Mouse (Mus musculus) adrenal gland, adult 2 months (tissue): Measurements from ENCODE around the gene Lingo3. TPM values are rescaled to one million over a fixed set of nuclear protein-coding genes. Genes with fewer than 3 reads are reported as not detected.

Experiments
- DNase-seq: peaks from one replicate; pipeline ENCODE4 v3.0.0; 2021
- microRNA-seq, 2 experiments: library from miRNA; unstranded; fragments of <30 nt; microRNA quantifications; one replicate each; pipeline ENCODE4 v1.2.0; 2021
- polyA plus RNA-seq: library from polyadenylated mRNA; depleted of rRNA; stranded (reverse); fragments of >200 nt; gene quantifications from 2 replicates; pipeline ENCODE4 v1.2.3, GENCODE M21; 2012; rRNA removed
- total RNA-seq, 2 experiments: library from RNA; stranded (reverse); gene quantifications; 2 replicates each; pipeline ENCODE4 v1.2.3; 2021

The Lingo3 gene
- total and polyA plus RNA-seq, 3 experiments: 8.5 to 16.7 (median 13.8) TPM

GRCm38 (mm10) chr10:80799070-80799566 lies 44.7 kb downstream of the Lingo3 start:
- no peak for DNase-seq

DNA sequence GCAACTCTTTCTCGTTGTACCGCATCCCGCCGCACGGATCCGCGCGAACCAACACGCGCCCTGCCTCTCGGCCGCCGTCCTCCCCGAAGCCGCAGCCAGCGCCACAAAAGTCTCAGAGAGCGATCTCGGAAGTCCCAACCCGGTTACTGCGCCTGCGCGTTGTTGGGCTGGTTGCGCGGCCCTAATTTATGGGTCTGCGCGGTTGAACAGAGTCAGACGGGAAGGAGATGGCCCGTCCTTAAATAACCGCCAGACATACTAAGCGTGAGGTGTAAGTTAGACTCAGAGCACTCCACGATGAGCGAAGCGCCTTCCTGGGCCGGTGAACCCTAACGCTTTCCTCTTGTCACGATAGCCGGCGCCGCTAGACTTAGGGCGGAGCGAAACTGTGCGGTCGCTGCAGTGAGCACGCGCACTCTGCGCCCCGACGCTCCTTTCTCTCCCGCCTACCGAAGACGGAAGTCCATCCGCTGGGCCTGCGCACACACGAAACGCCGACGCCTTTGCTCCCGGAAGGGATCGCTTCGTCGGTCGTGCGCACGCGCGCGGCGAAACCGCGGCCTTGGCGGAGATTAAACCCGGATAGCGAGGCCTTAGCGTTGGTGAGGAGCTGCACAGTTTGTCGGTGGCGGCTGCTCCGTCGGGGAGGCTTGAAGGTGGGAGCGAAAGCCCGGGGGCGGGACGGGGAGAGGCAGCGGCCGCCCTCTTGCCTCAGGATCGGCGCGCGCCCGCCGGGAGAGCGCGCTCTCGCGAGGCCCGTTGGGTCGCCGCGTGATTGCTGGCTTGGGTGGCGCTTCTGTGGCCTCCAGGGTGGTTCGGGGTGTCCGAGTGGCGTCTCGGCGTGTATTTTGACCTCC lies 45.5 kb downstream of the Lingo3 start, which contains the start of the genes Sf3a2 and Plekhj1:
TSS of gene Sf3a2 (plus strand) at position 49 of the 857 bp plus-strand sequence.
TSS of gene Plekhj1 (minus strand) at position 477 of the 857 bp plus-strand sequence.
- peak; percentile 96 for DNase-seq

DNA sequence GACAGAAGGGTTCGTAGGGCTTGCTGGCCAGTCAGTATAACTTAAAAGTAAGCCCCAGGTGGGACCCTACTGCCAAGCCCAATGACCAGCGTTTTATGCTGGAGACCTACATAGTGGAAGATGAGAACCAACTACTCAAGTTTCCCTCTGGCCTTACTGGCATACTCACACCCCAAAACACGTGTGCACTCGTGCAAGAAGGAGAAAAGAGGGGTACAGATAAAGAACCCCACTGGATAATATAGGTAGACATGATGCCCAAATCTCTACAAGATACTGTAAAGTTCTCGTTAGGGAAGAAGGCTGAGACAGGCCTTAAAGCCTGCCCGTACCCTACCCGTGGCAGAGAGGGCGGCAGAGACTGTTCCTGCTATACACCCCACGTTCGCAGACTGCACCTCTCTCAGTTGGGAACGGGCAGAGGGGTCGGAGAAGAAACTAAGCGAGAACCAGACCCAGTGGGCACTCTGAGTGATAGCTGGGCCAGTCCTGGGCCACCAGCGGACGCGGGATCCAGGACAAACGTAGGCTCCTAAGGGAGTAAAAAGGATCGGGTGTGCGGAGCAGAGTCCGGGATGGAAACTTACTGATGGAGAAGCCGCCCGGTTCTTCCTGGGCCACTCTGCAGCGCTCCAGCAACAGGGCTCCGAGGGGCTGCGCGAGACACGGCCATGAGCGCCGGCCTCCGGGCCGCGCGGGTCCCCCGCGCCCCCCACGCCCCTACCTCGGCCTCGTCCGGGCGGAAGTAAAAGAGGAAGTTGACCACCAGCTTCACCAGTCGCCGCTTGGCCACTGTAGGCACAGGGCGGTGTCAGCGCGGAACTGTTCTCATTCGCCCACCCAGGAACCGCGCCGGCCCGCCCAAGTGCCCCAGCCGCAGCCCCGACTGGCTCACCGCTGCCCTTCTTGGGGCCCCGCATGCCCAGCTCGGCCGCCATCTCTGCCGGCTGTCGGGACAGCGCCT lies 46.4 kb downstream of the Lingo3 start:
- DNase-seq: no peak

DNA sequence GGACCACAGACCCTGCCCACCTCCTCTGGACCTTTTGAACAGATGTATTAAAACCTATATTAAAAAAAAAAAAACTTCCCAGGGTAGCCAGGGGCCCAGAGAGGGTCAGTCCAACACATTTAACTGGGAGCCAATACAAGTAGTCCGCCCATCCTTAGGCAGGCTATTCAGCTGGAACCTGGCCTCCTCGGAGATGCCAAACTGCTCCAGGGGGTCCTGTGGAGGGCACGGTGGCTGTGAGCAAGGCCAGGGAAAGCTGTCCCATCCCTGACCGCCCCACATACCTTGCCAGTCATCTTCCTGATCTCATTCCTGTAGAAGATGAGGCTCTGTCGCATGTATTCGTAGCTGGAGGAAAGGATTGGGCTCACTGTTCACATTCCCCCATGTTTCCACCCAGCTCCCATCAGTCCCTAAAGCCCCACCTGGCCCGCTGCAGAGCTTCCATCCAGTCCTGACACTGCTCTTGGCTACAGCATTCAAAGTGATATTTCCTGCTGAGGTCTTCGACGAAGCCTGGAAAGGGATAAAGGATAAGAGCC lies 47.5 kb downstream of the Lingo3 start:
- no peak for DNase-seq

- no peak for DNase-seq
Measured at GRCm38 (mm10) chr10:80794750-80795149, 49.1 kb downstream of the Lingo3 start.

GRCm38 (mm10) chr10:80793803-80794202 lies 50.0 kb downstream of the Lingo3 start:
- no peak for DNase-seq

- peak; percentile 48 for DNase-seq
Measured at GRCm38 (mm10) chr10:80793033-80793784, 50.6 kb downstream of the Lingo3 start.

DNA sequence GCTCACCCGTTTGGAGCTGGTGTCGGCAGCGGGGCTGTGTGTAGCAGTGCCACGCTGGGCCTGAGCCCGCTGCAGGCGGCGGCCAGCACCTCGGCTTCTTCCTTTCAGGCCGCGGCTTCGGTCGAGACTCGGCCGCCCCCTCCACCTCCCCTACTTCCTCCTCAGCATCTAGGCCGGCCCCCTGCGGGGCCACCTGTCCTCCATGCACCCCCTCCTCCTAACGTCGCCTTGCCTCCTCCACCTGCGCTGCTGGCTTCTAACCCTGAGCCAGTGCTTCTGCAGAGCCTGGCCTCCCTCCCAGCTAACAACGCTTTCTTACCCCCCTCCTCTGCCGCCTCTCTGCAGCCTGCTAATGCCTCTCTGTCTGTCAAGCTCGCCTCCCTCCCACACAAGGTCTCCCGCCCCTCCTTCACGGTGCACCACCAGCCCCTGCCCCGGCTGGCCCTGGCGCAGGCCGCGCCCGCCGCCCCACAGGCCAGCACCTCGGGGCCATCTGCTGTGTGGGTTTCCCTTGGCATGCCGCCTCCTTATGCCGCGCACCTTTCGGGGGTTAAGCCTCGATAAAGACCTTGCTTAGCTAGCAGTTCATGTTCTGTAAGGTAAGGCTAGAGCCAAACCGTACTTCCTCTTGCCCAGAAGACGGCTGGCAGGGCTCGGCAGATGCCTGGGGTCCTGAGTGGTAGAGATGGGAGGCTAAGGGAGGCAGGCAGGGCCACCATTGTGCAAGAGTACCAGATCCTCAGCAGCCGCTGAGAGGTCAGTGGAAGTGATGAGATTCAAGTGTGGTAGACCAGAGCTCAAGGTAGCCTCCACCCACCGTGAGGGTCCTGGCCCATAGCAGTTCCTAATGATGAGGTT lies 51.4 kb downstream of the Lingo3 start:
- no peak for DNase-seq

DNA sequence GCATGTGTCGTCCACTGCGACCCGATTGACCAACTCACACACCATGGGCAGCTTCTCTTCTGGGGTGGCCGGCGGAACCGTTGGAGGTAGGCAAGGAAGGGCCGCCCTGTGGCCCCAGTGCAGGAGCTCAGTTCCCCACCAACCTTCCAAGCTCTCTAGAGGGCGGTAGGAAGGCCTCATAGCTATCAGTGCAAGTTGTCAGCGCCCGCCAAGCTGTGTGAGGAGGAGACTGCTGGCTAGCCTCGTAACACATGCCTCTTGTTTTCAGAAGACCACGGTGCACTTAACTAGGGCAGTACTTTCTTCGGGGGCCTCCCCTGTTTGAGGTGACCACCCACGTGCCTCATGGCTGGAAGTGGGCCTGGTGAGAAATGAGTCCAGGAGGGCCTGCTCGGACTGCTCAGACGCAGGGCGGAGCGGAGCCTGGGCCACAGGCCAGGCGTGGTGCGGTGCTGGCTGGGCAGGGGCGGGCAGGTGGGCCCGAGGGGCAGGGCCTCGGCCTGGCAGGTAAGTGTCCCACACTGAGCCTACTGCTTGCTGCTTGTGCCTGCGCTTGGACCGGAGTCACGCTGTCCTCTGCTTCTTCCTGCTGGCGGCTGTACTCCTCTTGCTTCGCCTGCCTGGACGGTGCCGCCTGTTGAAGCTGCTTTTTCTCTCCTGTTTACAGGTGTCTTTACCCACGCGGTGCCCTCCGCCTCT lies 52.2 kb downstream of the Lingo3 start:
- no peak for DNase-seq

DNA sequence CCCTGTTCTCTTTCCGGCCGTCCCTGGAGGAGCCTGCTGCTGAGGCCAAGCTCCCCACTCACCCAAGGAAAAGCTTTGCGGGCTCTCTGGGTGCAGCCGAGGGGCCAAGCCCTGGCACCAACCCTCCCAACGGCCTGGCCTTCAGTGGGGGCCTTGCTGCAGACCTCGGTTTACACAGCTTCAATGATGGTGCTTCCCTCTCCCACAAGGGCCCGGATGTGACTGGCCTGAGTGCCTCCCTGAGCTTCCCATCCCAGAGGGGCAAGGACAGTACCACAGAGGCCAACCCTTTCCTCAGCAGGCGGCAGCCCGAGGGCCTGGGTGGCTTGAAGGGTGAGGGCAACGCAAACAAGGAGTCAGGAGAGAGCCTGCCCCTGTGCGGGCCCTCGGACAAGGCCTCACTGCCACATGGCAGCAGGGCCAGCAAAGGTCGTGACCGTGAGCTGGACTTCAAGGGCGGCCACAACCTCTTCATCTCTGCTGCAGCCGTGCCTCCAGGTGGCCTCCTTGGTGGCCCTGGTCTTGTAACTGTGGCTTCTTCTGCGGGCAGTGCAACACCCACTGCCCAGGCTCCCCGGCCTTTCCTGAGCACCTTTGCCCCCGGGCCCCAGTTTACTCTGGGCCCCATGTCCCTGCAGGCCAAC lies 53.0 kb downstream of the Lingo3 start:
- DNase-seq: peak; percentile 73

DNA sequence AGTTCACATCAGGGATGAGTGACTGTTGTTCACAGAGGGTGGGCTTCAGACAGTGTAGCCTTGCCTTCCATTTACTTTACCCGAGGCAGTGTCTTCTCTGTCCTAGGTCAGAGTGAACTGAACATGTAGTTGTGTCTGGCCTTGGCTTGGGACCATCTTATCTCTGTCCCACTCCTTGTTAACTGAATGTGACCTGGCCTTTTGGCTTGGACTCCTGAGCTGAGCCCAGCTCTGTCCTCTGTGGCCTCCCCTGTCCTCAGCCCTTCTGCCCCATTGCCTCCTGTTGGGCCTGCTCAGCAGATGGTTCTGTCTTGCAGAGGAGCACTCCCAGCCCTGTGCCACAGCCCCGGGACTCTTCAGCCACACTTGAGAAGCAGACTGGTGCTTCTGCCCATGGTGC lies 56.3 kb downstream of the Lingo3 start:
- no peak for DNase-seq

DNA sequence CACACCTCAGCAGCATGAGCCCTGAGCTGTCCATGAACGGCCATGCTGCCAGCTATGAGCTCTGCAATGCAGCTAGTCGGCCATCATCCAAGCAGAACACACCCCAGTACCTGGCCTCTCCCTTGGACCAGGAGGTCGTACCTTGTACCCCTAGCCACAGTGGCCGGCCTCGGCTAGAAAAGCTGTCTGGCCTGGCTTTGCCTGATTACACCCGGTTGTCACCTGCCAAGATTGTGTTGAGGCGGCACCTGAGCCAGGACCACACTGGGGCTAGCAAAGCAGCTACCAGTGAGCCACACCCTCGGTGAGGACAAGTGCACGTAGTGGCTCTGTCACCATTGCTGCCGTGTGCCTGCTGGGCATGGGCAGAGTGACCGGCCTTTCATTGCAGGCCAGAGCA lies 57.9 kb downstream of the Lingo3 start:
- no peak for DNase-seq

GRCm38 (mm10) chr10:80784871-80785270 lies 59.0 kb downstream of the Lingo3 start:
- no peak for DNase-seq

DNA sequence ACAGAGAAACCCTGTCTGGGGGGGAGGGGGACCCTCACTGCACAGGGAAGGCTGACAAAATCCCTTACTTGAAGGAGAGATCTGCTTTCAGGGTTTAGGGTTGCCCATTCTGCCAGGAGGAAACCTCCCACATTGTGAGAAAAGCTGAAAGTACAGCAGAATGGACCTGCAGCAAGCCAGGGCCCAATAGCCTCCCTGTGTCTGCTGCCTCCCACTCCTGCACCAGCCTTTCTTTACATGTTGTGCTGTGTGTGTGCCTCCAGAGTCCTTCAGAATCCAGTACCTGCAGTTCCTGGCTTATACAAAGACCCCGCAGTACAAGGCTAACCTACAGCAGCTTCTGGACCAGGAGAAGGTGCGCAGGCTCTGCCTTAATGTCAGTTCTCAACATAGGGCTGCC lies 59.5 kb downstream of the Lingo3 start:
- no peak for DNase-seq

Small RNA genes within 50 kb of the gene (microRNA-seq; reads per million reads assigned to microRNA genes)
- 1.5 to 2.9 reads per million in 2 experiments for gene Mir1982

Other genes starting within 250 kb of the Lingo3 start
- gene Scamp4, start 241.2 kb downstream of the Lingo3 start, total RNA-seq: 10 to 100 TPM; 55.9 to 68.7 TPM
- 161 and 190 TPM in 2 replicates for gene Scamp4, start 241.2 kb downstream of the Lingo3 start, polyA plus RNA-seq
- 1 to 10 TPM; 2.0 to 4.0 TPM for gene Adat3, start 241.2 kb downstream of the Lingo3 start, total RNA-seq
- 31.5 and 33.0 TPM in 2 replicates for gene Adat3, start 241.2 kb downstream of the Lingo3 start, polyA plus RNA-seq
- 1 to 10 TPM; 1.3 to 1.4 TPM for gene Gm49322, start 238.0 kb downstream of the Lingo3 start, total RNA-seq
- gene Gm49322, start 238.0 kb downstream of the Lingo3 start, polyA plus RNA-seq: 2.2 and 2.3 TPM in 2 replicates
- gene Csnk1g2, start 221.2 kb downstream of the Lingo3 start, total RNA-seq: 100 to 1,000 TPM; 110 to 133 TPM
- 241 and 255 TPM in 2 replicates for gene Csnk1g2, start 221.2 kb downstream of the Lingo3 start, polyA plus RNA-seq
- gene Btbd2, start 187.0 kb downstream of the Lingo3 start, total RNA-seq: 10 to 100 TPM; 54.1 to 73.9 TPM
- 165 and 166 TPM in 2 replicates for gene Btbd2, start 187.0 kb downstream of the Lingo3 start, polyA plus RNA-seq
- gene Mknk2, start 165.9 kb downstream of the Lingo3 start, total RNA-seq: 100 to 1,000 TPM; 185 to 189 TPM
- 427 and 546 TPM in 2 replicates for gene Mknk2, start 165.9 kb downstream of the Lingo3 start, polyA plus RNA-seq
- gene Mob3a, start 142.1 kb downstream of the Lingo3 start, total RNA-seq: 10 to 100 TPM; 18.0 to 19.4 TPM
- gene Mob3a, start 142.1 kb downstream of the Lingo3 start, polyA plus RNA-seq: 22.5 and 27.1 TPM in 2 replicates
- 10 to 100 TPM; 13.2 to 21.2 TPM for gene Izumo4, start 141.9 kb downstream of the Lingo3 start, total RNA-seq
- gene Izumo4, start 141.9 kb downstream of the Lingo3 start, polyA plus RNA-seq: 73.3 and 74.3 TPM in 2 replicates
- gene Ap3d1, start 101.8 kb downstream of the Lingo3 start, total RNA-seq: 100 to 1,000 TPM in 1 of 2 experiments, 10 to 100 TPM in 1; 85.6 to 104 TPM
- gene Ap3d1, start 101.8 kb downstream of the Lingo3 start, polyA plus RNA-seq: 98.1 and 131 TPM in 2 replicates
- 10 to 100 TPM; 31.7 to 80.6 TPM for gene Dot1l, start 88.8 kb downstream of the Lingo3 start, total RNA-seq
- 109 and 170 TPM in 2 replicates for gene Dot1l, start 88.8 kb downstream of the Lingo3 start, polyA plus RNA-seq
- 10 to 100 TPM; 53.6 to 58.7 TPM for gene Sf3a2, start 45.8 kb downstream of the Lingo3 start, total RNA-seq
- gene Sf3a2, start 45.8 kb downstream of the Lingo3 start, polyA plus RNA-seq: 103 and 104 TPM in 2 replicates
- gene Plekhj1, start 45.4 kb downstream of the Lingo3 start, total RNA-seq: 10 to 100 TPM; 72.2 to 83.6 TPM
- gene Plekhj1, start 45.4 kb downstream of the Lingo3 start, polyA plus RNA-seq: 81.1 and 102 TPM in 2 replicates
- under 1 TPM; 0.73 to 0.95 TPM for gene Amh, start 38.8 kb downstream of the Lingo3 start, total RNA-seq
- gene Amh, start 38.8 kb downstream of the Lingo3 start, polyA plus RNA-seq: 1.7 and 2.1 TPM in 2 replicates
- gene Jsrp1, start 30.5 kb downstream of the Lingo3 start, total RNA-seq: 10 to 100 TPM in 1 of 2 experiments, 1 to 10 TPM in 1; 2.3 to 18.5 TPM
- gene Jsrp1, start 30.5 kb downstream of the Lingo3 start, polyA plus RNA-seq: 4.2 and 4.9 TPM in 2 replicates
- 100 to 1,000 TPM; 780 to 923 TPM for gene Oaz1, start 17.4 kb downstream of the Lingo3 start, total RNA-seq
- 1,168 and 1,414 TPM in 2 replicates for gene Oaz1, start 17.4 kb downstream of the Lingo3 start, polyA plus RNA-seq
- gene Lsm7, start 11.2 kb upstream of the Lingo3 start, total RNA-seq: 10 to 100 TPM; 22.3 to 36.2 TPM
- 91.9 and 107 TPM in 2 replicates for gene Lsm7, start 11.2 kb upstream of the Lingo3 start, polyA plus RNA-seq
- 10 to 100 TPM; 28.5 to 35.2 TPM for gene Sppl2b, start 11.2 kb upstream of the Lingo3 start, total RNA-seq
- gene Sppl2b, start 11.2 kb upstream of the Lingo3 start, polyA plus RNA-seq: 114 and 116 TPM in 2 replicates
- not detected for gene Tmprss9, start 27.8 kb upstream of the Lingo3 start, total RNA-seq
- 0.18 and 0.21 TPM in 2 replicates for gene Tmprss9, start 27.8 kb upstream of the Lingo3 start, polyA plus RNA-seq
- 100 to 1,000 TPM; 174 to 231 TPM for gene Timm13, start 56.9 kb upstream of the Lingo3 start, total RNA-seq
- gene Timm13, start 56.9 kb upstream of the Lingo3 start, polyA plus RNA-seq: 236 and 243 TPM in 2 replicates
- gene Lmnb2, start 74.2 kb upstream of the Lingo3 start, total RNA-seq: 10 to 100 TPM; 10.8 to 11.4 TPM
- 16.2 and 17.9 TPM in 2 replicates for gene Lmnb2, start 74.2 kb upstream of the Lingo3 start, polyA plus RNA-seq
- gene Gadd45b, start 86.0 kb upstream of the Lingo3 start, total RNA-seq: 10 to 100 TPM; 25.6 to 84.9 TPM
- 37.6 and 50.8 TPM in 2 replicates for gene Gadd45b, start 86.0 kb upstream of the Lingo3 start, polyA plus RNA-seq
- gene Gng7, start 170.9 kb upstream of the Lingo3 start, total RNA-seq: 1 to 10 TPM; 5.4 to 9.2 TPM
- gene Gng7, start 170.9 kb upstream of the Lingo3 start, polyA plus RNA-seq: 8.5 and 8.6 TPM in 2 replicates
- gene Diras1, start 181.6 kb upstream of the Lingo3 start, total RNA-seq: 1 to 10 TPM; 1.4 to 3.6 TPM
- 2.1 and 2.4 TPM in 2 replicates for gene Diras1, start 181.6 kb upstream of the Lingo3 start, polyA plus RNA-seq
- gene Slc39a3, start 193.4 kb upstream of the Lingo3 start, total RNA-seq: 10 to 100 TPM; 50.9 to 53.0 TPM
- 121 and 154 TPM in 2 replicates for gene Slc39a3, start 193.4 kb upstream of the Lingo3 start, polyA plus RNA-seq
- 100 to 1,000 TPM; 198 to 288 TPM for gene Sgta, start 216.1 kb upstream of the Lingo3 start, total RNA-seq
- 495 and 554 TPM in 2 replicates for gene Sgta, start 216.1 kb upstream of the Lingo3 start, polyA plus RNA-seq
- gene Thop1, start 226.0 kb upstream of the Lingo3 start, total RNA-seq: 10 to 100 TPM; 40.5 to 77.9 TPM
- gene Thop1, start 226.0 kb upstream of the Lingo3 start, polyA plus RNA-seq: 75.0 and 95.7 TPM in 2 replicates